In the genomic region with DNA sequence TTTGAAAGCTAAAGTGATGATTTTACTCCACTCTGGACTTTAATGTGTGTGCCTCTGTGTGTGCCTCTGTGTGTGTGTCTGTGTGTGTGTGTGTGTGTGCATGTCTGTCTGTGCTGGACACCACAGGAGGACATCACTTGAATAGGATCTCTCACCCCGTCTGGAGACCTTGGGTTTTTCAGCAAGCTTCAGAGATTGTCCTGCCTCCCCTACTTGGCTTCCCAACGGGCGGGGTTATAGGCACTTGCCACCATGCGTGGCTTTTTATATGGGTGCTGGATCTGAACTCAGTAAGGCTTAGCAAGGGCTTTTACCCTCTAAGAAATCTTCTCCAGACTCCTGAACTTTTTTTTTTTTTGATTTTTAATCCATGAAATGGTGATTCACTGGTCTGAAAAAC, we compare ENCODE assay signal across 8 mouse cellular contexts. TPM values are rescaled to one million over a fixed set of nuclear protein-coding genes. Genes with fewer than 3 reads are reported as not detected.
DNase-seq lines count a peak whose midpoint lies in the region; ATAC-seq and TF ChIP-seq lines count a peak whose summit lies in the region.

No protein-coding gene starts in this region.

- WGBS in heart, embryonic 10.5 days = 33% methylated on average over 4 of the region's 4 CpGs
- 56% methylated on average over 4 of the region's 4 CpGs for WGBS in lung, embryonic 15.5 days
- WGBS in lung, adult 2 months = 40% methylated on average over 4 of the region's 4 CpGs
- WGBS in midbrain, embryonic 13.5 days = 32% methylated on average over 4 of the region's 4 CpGs
- 37% methylated on average over 4 of the region's 4 CpGs for WGBS in limb, embryonic 10.5 days

- 0 out of 2 replicates have a peak, but pooled peaks cover 6% of the 10 kb centered on the region for H3K27me3 ChIP-seq in heart, embryonic 10.5 days (ENCODE audit: insufficient read depth, poor library complexity, severe bottlenecking)
- H3K27me3 ChIP-seq in lung, embryonic 15.5 days = no peaks in the 10 kb centered on the region
- no peaks in the 10 kb centered on the region for H3K27me3 ChIP-seq in midbrain, embryonic 13.5 days
- peaks cover 7% of the 10 kb centered on the region; the same call in 1 of the 2 replicates for H3K27me3 ChIP-seq in limb, embryonic 10.5 days (ENCODE audit: low read depth, poor library complexity, severe bottlenecking)

- TF ChIP-seq POLR2A in lung, adult 2 months (IDR thresholded peaks at IDR 0.05; ENCODE audit: borderline replicate concordance, extremely low read depth, low read depth, low read length) = no peak

- no peak for TF ChIP-seq CTCF in lung, adult 2 months (IDR thresholded peaks at IDR 0.05; ENCODE audit: insufficient read depth, low read length)

- peaks cover 12% of the 10 kb centered on the region for H3K4me1 ChIP-seq in heart, embryonic 10.5 days
- H3K4me1 ChIP-seq in lung, embryonic 15.5 days = no peaks in the 10 kb centered on the region
- H3K4me1 ChIP-seq in lung, adult 2 months (ENCODE audit: control insufficient read depth, insufficient read depth, low read length) = no peaks in the 10 kb centered on the region
- peaks cover 21% of the 10 kb centered on the region for H3K4me1 ChIP-seq in midbrain, embryonic 13.5 days (replicated peaks)
- 0 out of 2 replicates have a peak, but pooled peaks cover 6% of the 10 kb centered on the region for H3K4me1 ChIP-seq in limb, embryonic 10.5 days

- H3K4me3 ChIP-seq in heart, embryonic 10.5 days = peak overlapping the region; percentile 48
- no peak overlapping the region for H3K4me3 ChIP-seq in lung, embryonic 15.5 days
- H3K4me3 ChIP-seq in lung, adult 2 months (replicated peaks; ENCODE audit: extremely low read depth, low read depth, low read length) = no peak overlapping the region
- H3K4me3 ChIP-seq in midbrain, embryonic 13.5 days (replicated peaks) = no peak overlapping the region
- H3K4me3 ChIP-seq in limb, embryonic 10.5 days = no peak overlapping the region

- ATAC-seq in lung, embryonic 15.5 days (ENCODE audit: borderline replicate concordance, extremely low read depth, low FRiP score, low TSS enrichment) = no peak
- peak; percentile 10; the same call in 1 of the 2 replicates for ATAC-seq in common myeloid progenitor, adult 5-6 weeks (replicated peaks; ENCODE audit: low read depth, poor library complexity, severe bottlenecking)
- ATAC-seq in midbrain, embryonic 13.5 days = 0 out of 2 replicates have a peak, but pooled peaks have one; percentile 11

- H3K4me2 ChIP-seq in lung, embryonic 15.5 days = peak overlapping the region; percentile 47
- peak overlapping the region; percentile 31 for H3K4me2 ChIP-seq in midbrain, embryonic 13.5 days (replicated peaks)

- no peaks in the 10 kb centered on the region for H3K9me3 ChIP-seq in heart, embryonic 10.5 days
- H3K9me3 ChIP-seq in lung, embryonic 15.5 days = no peaks in the 10 kb centered on the region
- H3K9me3 ChIP-seq in midbrain, embryonic 13.5 days = no peaks in the 10 kb centered on the region
- H3K9me3 ChIP-seq in limb, embryonic 10.5 days (replicated peaks) = no peaks in the 10 kb centered on the region

- H3K36me3 ChIP-seq in heart, embryonic 10.5 days = no peaks in the 10 kb centered on the region
- no peaks in the 10 kb centered on the region for H3K36me3 ChIP-seq in lung, embryonic 15.5 days
- no peaks in the 10 kb centered on the region for H3K36me3 ChIP-seq in midbrain, embryonic 13.5 days
- H3K36me3 ChIP-seq in limb, embryonic 10.5 days = no peaks in the 10 kb centered on the region

- no peak overlapping the region for H3K9ac ChIP-seq in lung, embryonic 15.5 days
- H3K9ac ChIP-seq in midbrain, embryonic 13.5 days (replicated peaks) = no peak overlapping the region

- DNase-seq in heart, embryonic 10.5 days (ENCODE audit: low spot score) = no peak
- no peak for DNase-seq in heart, adult 11 months
- DNase-seq in lung, adult 2 months = no peak
- no peak for DNase-seq in urinary bladder, adult 18-20 months (ENCODE audit: low spot score in 2 of 2)
- DNase-seq in limb, embryonic 10.5 days (ENCODE audit: low spot score) = no peak

- peak overlapping the region; percentile 47; the same call in 1 of the 2 replicates for H3K27ac ChIP-seq in heart, embryonic 10.5 days
- H3K27ac ChIP-seq in lung, embryonic 15.5 days = no peak overlapping the region
- no peak overlapping the region for H3K27ac ChIP-seq in midbrain, embryonic 13.5 days
- no peak overlapping the region for H3K27ac ChIP-seq in limb, embryonic 10.5 days

RNA-seq across cellular contexts. Expression of gene Tmem260, which starts 23.5 kb away (rescaled TPM):
- polyA plus RNA-seq in heart, embryonic 10.5 days (2016; fragmentation: Nextera tagmentation; extraction: Ambion mirVana) = 14.4 and 15.8 TPM in 2 replicates
- polyA plus RNA-seq in lung, embryonic 15.5 days (2015; fragmentation: Nextera tagmentation; extraction: Ambion mirVana) = 20.1 and 24.4 TPM in 2 replicates
- polyA plus RNA-seq in lung, adult 2 months (2012; rRNA removed) = 15.7 and 22.0 TPM in 2 replicates
- 19.8 and 21.1 TPM in 2 replicates for total RNA-seq in common myeloid progenitor, adult 5-6 weeks (2017)
- 22.4 and 23.0 TPM in 2 replicates for polyA plus RNA-seq in midbrain, embryonic 13.5 days (2015; fragmentation: Nextera tagmentation; extraction: Ambion mirVana)
- polyA plus RNA-seq in limb, embryonic 10.5 days (2016; fragmentation: Nextera tagmentation; extraction: Ambion mirVana) = 14.9 and 20.9 TPM in 2 replicates
